Mouse (Mus musculus): ENCODE results near the gene 9230112D13Rik.

DNA sequence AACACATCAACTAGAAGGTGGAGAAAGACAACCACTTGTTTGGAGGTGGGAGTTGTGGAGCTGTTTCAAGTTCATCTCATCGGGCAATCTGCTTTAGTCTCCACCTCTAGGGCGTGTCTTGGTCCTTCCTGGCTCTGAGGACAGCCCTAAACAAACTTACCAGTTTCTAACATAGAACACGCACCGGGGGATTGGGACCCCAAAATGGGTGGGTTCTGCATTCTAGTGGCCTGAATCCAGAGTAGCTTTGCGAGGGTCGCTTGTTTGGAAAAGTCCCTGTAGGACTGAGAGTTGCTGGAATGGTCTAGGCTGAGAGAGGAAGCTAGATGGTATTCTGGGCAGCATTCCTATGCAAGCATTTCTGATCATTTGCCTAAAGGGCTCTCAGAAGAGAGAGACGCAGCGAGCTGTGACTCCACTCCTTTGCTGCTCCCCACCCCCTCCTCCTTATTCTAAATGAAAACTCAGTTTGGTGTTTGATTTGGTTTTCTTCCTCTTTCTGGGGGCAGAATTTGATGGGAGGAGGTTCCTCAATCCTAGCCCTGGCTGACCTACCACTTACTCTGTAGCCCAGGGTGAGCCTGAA, 4.5 kb downstream of the 9230112D13Rik start:
- no peak for TF ChIP-seq TAL1 (IDR thresholded peaks at IDR 0.05; ENCODE audit: low read length)
- no peak for TF ChIP-seq GATA1 (IDR thresholded peaks at IDR 0.05; ENCODE audit: low read length)

All from erythroblast, embryonic 14.5 days (primary cell).